ENCODE assay signal across 9 mouse cellular contexts in genomic region chr1:55618617-55619286, GRCm38 (mm10).
A peak's percentile ranks its signal among the peaks of the same experiment; 100 is the strongest.
DNase-seq lines count a peak whose midpoint lies in the region; ATAC-seq and TF ChIP-seq lines count a peak whose summit lies in the region.
"Had no signal": no experiment of that assay in that cellular context is flagged by ENCODE, and none has a peak within 500 bp of the region (broad histone marks: within the 10 kb centered on the region; RNA-seq: fewer than 3 reads in every experiment).

No protein-coding gene starts in this region.

- WGBS in liver, embryonic 11.5 days, result 47% methylated on average over 7 of the region's 7 CpGs
- 45% methylated on average over 7 of the region's 7 CpGs for WGBS in liver, postnatal 0 days (ENCODE audit: insufficient replicate concordance)
- WGBS in heart, embryonic 10.5 days, result 39% methylated on average over 7 of the region's 7 CpGs
- WGBS in forebrain, embryonic 15.5 days, result 72% methylated on average over 7 of the region's 7 CpGs
- 67% methylated on average over 7 of the region's 7 CpGs for WGBS in midbrain, embryonic 13.5 days

- H3K4me1 ChIP-seq in liver, embryonic 11.5 days (replicated peaks; ENCODE audit: control insufficient read depth, insufficient read depth, low read length), result no peaks in the 10 kb centered on the region
- no peaks in the 10 kb centered on the region for H3K4me1 ChIP-seq in liver, postnatal 0 days (ENCODE audit: insufficient read depth)
- peaks cover 7% of the 10 kb centered on the region; the same call in 1 of the 2 replicates for H3K4me1 ChIP-seq in heart, embryonic 10.5 days
- peaks cover 14% of the 10 kb centered on the region for H3K4me1 ChIP-seq in megakaryocyte, embryonic 14.5 days
- H3K4me1 ChIP-seq in forebrain, embryonic 15.5 days, result 0 out of 2 replicates have a peak, but pooled peaks cover 3% of the 10 kb centered on the region
- H3K4me1 ChIP-seq in midbrain, embryonic 13.5 days (replicated peaks), result no peaks in the 10 kb centered on the region

- no peaks in the 10 kb centered on the region for H3K27me3 ChIP-seq in liver, embryonic 11.5 days (replicated peaks; ENCODE audit: control insufficient read depth, insufficient read depth, low read length)
- no peaks in the 10 kb centered on the region for H3K27me3 ChIP-seq in liver, postnatal 0 days (ENCODE audit: insufficient read depth, low read length)
- H3K27me3 ChIP-seq in heart, embryonic 10.5 days (ENCODE audit: insufficient read depth, poor library complexity, severe bottlenecking), result no peaks in the 10 kb centered on the region
- H3K27me3 ChIP-seq in megakaryocyte, embryonic 14.5 days (replicated peaks), result no peaks in the 10 kb centered on the region
- H3K27me3 ChIP-seq in forebrain, embryonic 15.5 days, result no peaks in the 10 kb centered on the region
- no peaks in the 10 kb centered on the region for H3K27me3 ChIP-seq in midbrain, embryonic 13.5 days
- H3K27me3 ChIP-seq: embryonic facial prominence, embryonic 12.5 days had no signal

- no peak overlapping the region for H3K9ac ChIP-seq in liver, embryonic 11.5 days (ENCODE audit: low read depth, low read length)
- no peak overlapping the region for H3K9ac ChIP-seq in liver, postnatal 0 days (replicated peaks)
- no peak overlapping the region for H3K9ac ChIP-seq in forebrain, embryonic 15.5 days (replicated peaks)
- no peak overlapping the region for H3K9ac ChIP-seq in midbrain, embryonic 13.5 days (replicated peaks)
- H3K9ac ChIP-seq: embryonic facial prominence, embryonic 12.5 days had no signal

- ATAC-seq in liver, embryonic 11.5 days (replicated peaks; ENCODE audit: low FRiP score), result 0 out of 2 replicates have a peak, but pooled peaks have one; percentile 20
- no peak for ATAC-seq in liver, postnatal 0 days
- ATAC-seq in forebrain, embryonic 15.5 days (replicated peaks), result no peak
- no peak for ATAC-seq in midbrain, embryonic 13.5 days

- no peak overlapping the region for H3K4me2 ChIP-seq in liver, embryonic 11.5 days
- no peak overlapping the region for H3K4me2 ChIP-seq in liver, postnatal 0 days (ENCODE audit: low read depth, low read length)
- no peak overlapping the region for H3K4me2 ChIP-seq in forebrain, embryonic 15.5 days (replicated peaks)
- H3K4me2 ChIP-seq in midbrain, embryonic 13.5 days (replicated peaks), result no peak overlapping the region
- H3K4me2 ChIP-seq: embryonic facial prominence, embryonic 12.5 days had no signal

- no peak for TF ChIP-seq CTCF in liver, postnatal 0 days (IDR thresholded peaks at IDR 0.05; ENCODE audit: low read depth)

- no peaks in the 10 kb centered on the region for H3K36me3 ChIP-seq in liver, embryonic 11.5 days (ENCODE audit: control insufficient read depth, insufficient read depth, low read length)
- no peaks in the 10 kb centered on the region for H3K36me3 ChIP-seq in liver, postnatal 0 days (replicated peaks; ENCODE audit: insufficient read depth, low read length)
- no peaks in the 10 kb centered on the region for H3K36me3 ChIP-seq in heart, embryonic 10.5 days
- no peaks in the 10 kb centered on the region for H3K36me3 ChIP-seq in megakaryocyte, embryonic 14.5 days (replicated peaks; ENCODE audit: low read length)
- H3K36me3 ChIP-seq in forebrain, embryonic 15.5 days, result no peaks in the 10 kb centered on the region
- H3K36me3 ChIP-seq in midbrain, embryonic 13.5 days, result no peaks in the 10 kb centered on the region
- H3K36me3 ChIP-seq: embryonic facial prominence, embryonic 12.5 days had no signal

- H3K27ac ChIP-seq in liver, embryonic 11.5 days (ENCODE audit: low read depth, low read length), result no peak overlapping the region
- H3K27ac ChIP-seq in liver, postnatal 0 days (ENCODE audit: low read depth), result no peak overlapping the region
- no peak overlapping the region for H3K27ac ChIP-seq in heart, embryonic 10.5 days
- no peak overlapping the region for H3K27ac ChIP-seq in forebrain, embryonic 15.5 days (replicated peaks)
- H3K27ac ChIP-seq in midbrain, embryonic 13.5 days, result no peak overlapping the region
- H3K27ac ChIP-seq: embryonic facial prominence, embryonic 12.5 days had no signal

- TF ChIP-seq EP300 in liver, postnatal 0 days (IDR thresholded peaks at IDR 0.05; ENCODE audit: low read depth), result no peak

- no peaks in the 10 kb centered on the region for H3K9me3 ChIP-seq in liver, embryonic 11.5 days (ENCODE audit: control insufficient read depth, low read length)
- H3K9me3 ChIP-seq in liver, postnatal 0 days (ENCODE audit: low read length), result no peaks in the 10 kb centered on the region
- H3K9me3 ChIP-seq in heart, embryonic 10.5 days, result no peaks in the 10 kb centered on the region
- no peaks in the 10 kb centered on the region for H3K9me3 ChIP-seq in megakaryocyte, embryonic 14.5 days
- H3K9me3 ChIP-seq in forebrain, embryonic 15.5 days, result no peaks in the 10 kb centered on the region
- H3K9me3 ChIP-seq in midbrain, embryonic 13.5 days, result no peaks in the 10 kb centered on the region
- H3K9me3 ChIP-seq: embryonic facial prominence, embryonic 12.5 days had no signal

- DNase-seq in liver, embryonic 11.5 days (ENCODE audit: low spot score), result no peak
- no peak for DNase-seq in liver, postnatal 0 days
- peak; percentile 4 for DNase-seq in cerebellum, adult 11 months
- DNase-seq in heart, embryonic 10.5 days (ENCODE audit: low spot score), result peak; percentile 75
- no peak for DNase-seq in thymus, postnatal 25 days

- no peak overlapping the region for H3K4me3 ChIP-seq in liver, embryonic 11.5 days (ENCODE audit: low read depth, low read length)
- H3K4me3 ChIP-seq in liver, postnatal 0 days (ENCODE audit: low read depth, low read length), result no peak overlapping the region
- H3K4me3 ChIP-seq in heart, embryonic 10.5 days, result no peak overlapping the region
- H3K4me3 ChIP-seq in megakaryocyte, embryonic 14.5 days (replicated peaks), result peak overlapping the region; percentile 0
- H3K4me3 ChIP-seq in forebrain, embryonic 15.5 days, result no peak overlapping the region
- no peak overlapping the region for H3K4me3 ChIP-seq in midbrain, embryonic 13.5 days (replicated peaks)
- H3K4me3 ChIP-seq: embryonic facial prominence, embryonic 12.5 days had no signal

Comparison
In these comparisons a context has a peak if more than half of its experiments do, and no peak if none do; other contexts are left out.
1. DNase-seq: peak in cerebellum, adult 11 months (single experiment) and heart, embryonic 10.5 days (single experiment); none in liver, embryonic 11.5 days (single experiment), liver, postnatal 0 days (single experiment) and thymus, postnatal 25 days (single experiment).